Mouse (Mus musculus) bone marrow, adult 2 months (tissue): Measurements from ENCODE around the gene Pes1.

Experiments used
- CTCF ChIP-seq: fragments of 200-500 bp; IDR thresholded peaks from 2 replicates; pipeline ENCODE4 v1.5.1; 2011; ENCODE audit warnings: low read length, control low read depth; ENCODE audit not compliant: control insufficient read depth, insufficient read depth
- POLR2A ChIP-seq: fragments of 200-500 bp; IDR thresholded peaks from 2 replicates; pipeline ENCODE4 v1.6.1; 2011; ENCODE audit warnings: low read depth, mild to moderate bottlenecking, control low read depth, low read length, borderline replicate concordance; ENCODE audit not compliant: control insufficient read depth

- TF ChIP-seq CTCF (peak; percentile 59; the same call in 1 of the 2 replicates), POLR2A (no peak)
Observed at GRCm38 (mm10) chr11:3918738-3919137, 45.0 kb upstream of the Pes1 start.
